Mouse (Mus musculus) intestine, embryonic 15.5 days (tissue): ENCODE data around the gene Nrm. TPM values are rescaled to one million over a fixed set of nuclear protein-coding genes. Genes with fewer than 3 reads are reported as not detected.
A peak's percentile ranks its signal among the peaks of the same experiment; 100 is the strongest.

Experiments used
- ATAC-seq: fragments of 200-750 bp; cut with Nextera tagmentation; 2 replicates; pipeline ENCODE4 v1.8.0; 2017; ENCODE audit warnings: moderate TSS enrichment, moderate library complexity
- H3K27ac ChIP-seq: fragments of 300-500 bp; sonication (generic); 2 replicates; pipeline ENCODE4 v1.5.1; 2015; ENCODE audit warnings: mild to moderate bottlenecking, inconsistent platforms
- H3K27me3 ChIP-seq: fragments of 300-500 bp; sonication (generic); replicated peaks from 2 replicates; pipeline ENCODE4 v1.6.1; 2015; ENCODE audit warnings: inconsistent platforms
- H3K36me3 ChIP-seq: fragments of 300-500 bp; sonication (generic); 2 replicates; pipeline ENCODE4 v1.6.1; 2015; ENCODE audit warnings: inconsistent platforms
- H3K4me1 ChIP-seq: fragments of 300-500 bp; sonication (generic); replicated peaks from 2 replicates; pipeline ENCODE4 v1.6.1; 2015; ENCODE audit warnings: inconsistent platforms
- H3K4me2 ChIP-seq: fragments of 300-500 bp; sonication (generic); replicated peaks from 2 replicates; pipeline ENCODE4 v1.6.1; 2015; ENCODE audit warnings: mild to moderate bottlenecking, inconsistent platforms
- H3K4me3 ChIP-seq: fragments of 300-500 bp; sonication (generic); replicated peaks from 2 replicates; pipeline ENCODE4 v1.5.1; 2015; ENCODE audit warnings: inconsistent platforms
- H3K9ac ChIP-seq: fragments of 300-500 bp; sonication (generic); 2 replicates; pipeline ENCODE4 v1.6.1; 2015; ENCODE audit warnings: inconsistent platforms
- H3K9me3 ChIP-seq: fragments of 300-500 bp; sonication (generic); 2 replicates; pipeline ENCODE4 v1.6.1; 2016; ENCODE audit warnings: inconsistent platforms
- WGBS: fragments of 180-500 bp; shearing (Covaris S2); methylation state at CpG from one replicate; pipeline ENCODE4 v1.1.7; 2015; 5-methylcytosine and 5-hydroxymethylcytosine counted together
- polyA plus RNA-seq: library from polyadenylated mRNA; unstranded; fragments of >200 nt; fragmentation: Nextera tagmentation; extraction: Ambion mirVana; gene quantifications from 2 replicates; pipeline ENCODE4 v1.2.1, GENCODE M21; 2015

Gene Nrm
- polyA plus RNA-seq, 1 experiment from 2014 or later: 48.5 TPM

DNA sequence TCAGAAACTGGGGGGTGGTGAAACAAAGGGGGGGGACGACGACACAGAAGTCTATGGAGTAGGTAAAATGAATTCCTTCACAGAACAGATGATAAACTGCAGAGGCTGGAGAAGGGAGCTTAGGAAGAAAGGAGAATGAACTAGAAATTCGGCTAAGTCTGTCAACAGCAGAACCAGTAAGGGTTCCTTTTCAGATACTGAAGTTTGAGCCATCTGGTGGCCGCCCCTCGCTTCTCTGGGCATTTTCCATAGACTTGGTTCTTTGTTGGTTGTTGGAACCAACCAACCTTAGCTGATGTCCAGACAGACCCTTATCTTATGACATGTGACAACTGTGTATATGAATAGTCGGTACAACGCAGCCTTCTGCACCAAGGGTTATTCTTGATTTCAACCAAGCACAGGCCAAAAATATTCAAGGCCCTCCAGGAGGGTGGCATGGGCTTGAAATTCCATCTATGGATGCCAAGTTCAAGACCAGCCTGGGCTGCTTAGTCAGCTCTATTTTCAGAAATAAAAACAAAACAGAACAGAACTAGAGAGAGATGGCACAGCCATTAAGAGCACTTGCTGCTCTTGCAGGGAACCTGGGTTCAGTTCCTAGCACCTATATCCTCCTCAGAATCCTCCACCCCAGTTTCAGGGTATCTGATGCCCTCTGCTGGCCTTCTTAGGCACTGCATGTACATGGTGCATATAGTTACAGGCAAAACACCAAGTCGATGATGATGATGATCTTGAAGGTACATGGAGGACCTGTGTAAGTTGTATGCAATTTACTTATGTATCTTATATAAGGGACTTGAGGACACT is 10.0 kb downstream of the Nrm start:
- H3K9ac ChIP-seq: no peak overlapping the region
- no peaks in the 10 kb centered on the region for H3K27me3 ChIP-seq
- 76% methylated on average over 8 of the region's 8 CpGs for WGBS
- peak overlapping the region; percentile 72 for H3K27ac ChIP-seq
- H3K9me3 ChIP-seq: no peaks in the 10 kb centered on the region
- peak overlapping the region; percentile 94 for H3K4me2 ChIP-seq
- ATAC-seq: no peak
- H3K4me3 ChIP-seq: peak overlapping the region; percentile 64
- H3K4me1 ChIP-seq: peaks cover 39% of the 10 kb centered on the region
- H3K36me3 ChIP-seq: peaks cover 9% of the 10 kb centered on the region; the same call in 1 of the 2 replicates

DNA sequence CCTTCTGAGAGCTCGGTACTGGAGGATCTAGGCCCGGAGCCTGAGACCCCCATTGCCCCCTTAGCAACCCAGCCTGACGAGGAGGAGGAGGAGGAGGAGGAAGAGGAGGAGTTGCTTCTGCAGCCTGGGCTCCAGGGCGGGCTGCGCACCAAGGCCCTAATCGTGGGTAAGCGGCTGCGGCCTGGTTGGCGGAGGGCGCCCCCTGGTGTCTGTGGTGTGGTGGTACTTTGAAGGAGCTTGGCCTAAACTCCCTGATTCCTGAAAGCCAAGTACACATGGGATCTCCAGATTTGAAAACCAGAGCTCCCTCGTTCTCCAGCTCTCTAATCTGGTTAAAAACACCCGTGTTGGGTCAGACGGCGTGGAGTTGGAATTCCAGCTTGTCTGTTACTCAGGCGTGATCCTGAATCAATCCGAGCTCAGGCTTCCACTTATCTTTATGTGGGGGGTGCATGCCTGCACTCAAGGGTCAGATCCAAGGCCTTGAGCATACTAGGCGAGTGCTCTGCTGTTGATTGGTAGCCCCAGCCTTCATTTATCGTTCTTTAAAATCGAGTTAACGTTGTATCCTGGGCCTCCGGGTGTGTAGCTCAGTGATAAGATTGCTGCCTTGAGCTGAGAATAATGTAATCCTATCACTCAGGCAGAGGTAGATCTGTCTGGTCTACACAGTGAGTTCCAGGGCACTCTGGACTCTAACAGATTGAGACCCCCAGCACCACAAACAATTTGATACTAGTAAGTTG is 12.8 kb downstream of the Nrm start:
- 0 out of 2 replicates have a peak overlapping the region, but pooled peaks have one; percentile 18 for H3K9ac ChIP-seq
- H3K4me1 ChIP-seq: peaks cover 23% of the 10 kb centered on the region
- 0 out of 2 replicates have a peak overlapping the region, but pooled peaks have one; percentile 8 for H3K27ac ChIP-seq
- 29% methylated on average over 21 of the region's 21 CpGs for WGBS
- H3K9me3 ChIP-seq: no peaks in the 10 kb centered on the region
- no peaks in the 10 kb centered on the region for H3K27me3 ChIP-seq
- H3K36me3 ChIP-seq: peaks cover 9% of the 10 kb centered on the region; the same call in 1 of the 2 replicates
- no peak overlapping the region for H3K4me3 ChIP-seq
- H3K4me2 ChIP-seq: peak overlapping the region; percentile 35; the same call in 1 of the 2 replicates
- peak; percentile 64 for ATAC-seq

DNA sequence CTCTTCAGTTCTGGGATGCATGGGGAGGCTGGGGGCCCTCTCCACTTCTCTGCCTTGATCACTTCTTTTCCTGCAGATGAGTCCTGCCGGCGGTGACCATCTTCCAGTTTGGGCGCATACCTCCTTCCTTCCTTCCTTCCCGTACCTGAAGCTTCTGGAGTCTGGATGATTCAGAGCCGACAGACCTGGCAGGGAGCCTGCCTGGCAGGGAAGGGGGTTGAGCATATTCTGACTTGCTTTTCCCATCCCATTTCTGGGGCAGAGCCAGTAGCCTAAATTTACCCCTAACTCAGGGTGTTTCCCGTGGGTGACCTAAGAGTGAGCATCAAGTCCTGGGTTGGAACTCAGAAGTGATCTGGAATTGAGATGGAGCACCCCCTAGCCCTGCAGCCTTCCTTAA is 13.6 kb downstream of the Nrm start:
- WGBS: 89% methylated on average over 6 of the region's 6 CpGs
- peaks cover 9% of the 10 kb centered on the region; the same call in 1 of the 2 replicates for H3K36me3 ChIP-seq
- H3K4me3 ChIP-seq: no peak overlapping the region
- no peak overlapping the region for H3K27ac ChIP-seq
- H3K4me1 ChIP-seq: peaks cover 15% of the 10 kb centered on the region
- H3K27me3 ChIP-seq: no peaks in the 10 kb centered on the region
- no peak overlapping the region for H3K9ac ChIP-seq
- H3K4me2 ChIP-seq: no peak overlapping the region
- no peak for ATAC-seq
- H3K9me3 ChIP-seq: no peaks in the 10 kb centered on the region

DNA sequence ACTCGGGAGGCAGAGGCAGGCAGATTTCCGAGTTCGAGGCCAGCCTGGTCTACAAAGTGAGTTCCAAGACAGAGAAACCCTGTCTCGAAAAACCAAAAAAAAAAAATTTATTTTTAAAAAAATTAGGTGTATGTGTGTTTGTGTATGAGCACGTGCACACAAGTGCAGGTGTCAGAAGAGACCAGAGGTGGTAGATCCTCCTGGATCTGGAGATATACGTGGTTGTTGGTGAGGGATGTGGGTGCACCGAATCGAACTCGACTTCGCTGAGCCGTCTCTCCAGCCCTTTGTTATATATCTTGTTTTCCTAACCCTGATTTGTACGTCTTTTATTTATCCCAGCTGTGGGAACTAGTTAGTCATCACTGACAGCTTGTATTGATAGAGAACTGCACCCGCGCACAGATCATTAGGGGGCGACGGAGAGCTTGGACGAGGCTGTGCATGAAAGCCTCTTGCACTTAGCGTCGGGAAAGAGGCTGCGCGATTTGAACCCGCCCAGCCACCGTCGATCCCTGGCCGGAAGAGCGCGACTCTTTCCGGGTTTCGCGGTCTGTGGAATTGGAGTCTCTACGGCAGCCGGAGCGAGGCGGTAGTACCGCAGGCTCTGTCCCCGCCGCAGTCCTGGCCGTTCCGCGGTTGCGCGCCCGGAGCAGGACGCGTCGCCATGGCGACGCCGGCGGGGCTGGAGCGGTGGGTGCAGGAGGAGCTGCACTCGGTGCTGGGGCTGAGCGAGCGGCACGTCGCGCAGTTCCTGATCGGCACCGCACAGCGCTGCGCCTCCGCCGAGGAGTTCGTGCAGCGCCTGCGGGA is 18.3 kb downstream of the Nrm start, which contains the start of gene Dhx16:
Dhx16 (plus strand) TSS at position 575 of the 813 bp plus-strand sequence.
- peak; percentile 94 for ATAC-seq
- Histone ChIP-seq H3K27ac (peak within 1 kb of the TSS; percentile 71), H3K36me3 (peaks cover 27% of the 10 kb centered on the region)

DNA sequence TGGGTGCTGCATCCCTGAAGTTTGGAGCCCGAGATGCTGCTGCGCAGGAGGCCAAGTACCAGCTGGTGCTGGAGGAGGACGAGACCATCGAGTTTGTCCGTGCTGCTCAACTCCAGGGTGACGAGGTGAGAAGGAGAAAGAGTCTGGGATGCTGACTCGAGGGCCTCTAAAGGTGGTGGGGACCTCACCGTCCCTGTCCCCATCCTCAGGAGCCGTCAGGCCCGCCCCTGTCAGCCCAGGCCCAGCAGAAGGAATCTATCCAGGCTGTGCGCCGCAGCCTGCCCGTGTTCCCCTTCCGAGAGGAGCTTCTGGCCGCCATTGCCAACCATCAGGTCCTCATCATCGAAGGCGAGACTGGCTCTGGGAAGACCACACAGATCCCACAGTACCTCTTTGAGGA is 21.8 kb downstream of the Nrm start:
- Histone ChIP-seq H3K4me3 (no peak overlapping the region), H3K27me3 (no peaks in the 10 kb centered on the region), H3K9me3 (no peaks in the 10 kb centered on the region), H3K4me2 (no peak overlapping the region), H3K36me3 (peaks cover 43% of the 10 kb centered on the region), H3K9ac (no peak overlapping the region), H3K27ac (no peak overlapping the region), H3K4me1 (peaks cover 6% of the 10 kb centered on the region; the same call in 1 of the 2 replicates)
- no peak for ATAC-seq
- WGBS: 91% methylated on average over 17 of the region's 17 CpGs

More for the DNA sequence above, 18.3 kb downstream of the Nrm start, which contains the start of gene Dhx16:
- peak within 1 kb of the TSS; percentile 73 for H3K4me2 ChIP-seq
- H3K4me3 ChIP-seq: peak within 1 kb of the TSS; percentile 96
- no peaks in the 10 kb centered on the region for H3K9me3 ChIP-seq
- 6% methylated on average over 66 of the region's 66 CpGs for WGBS
- H3K9ac ChIP-seq: peak within 1 kb of the TSS; percentile 85
- no peaks in the 10 kb centered on the region for H3K27me3 ChIP-seq
- peaks cover 6% of the 10 kb centered on the region; the same call in 1 of the 2 replicates for H3K4me1 ChIP-seq

DNA sequence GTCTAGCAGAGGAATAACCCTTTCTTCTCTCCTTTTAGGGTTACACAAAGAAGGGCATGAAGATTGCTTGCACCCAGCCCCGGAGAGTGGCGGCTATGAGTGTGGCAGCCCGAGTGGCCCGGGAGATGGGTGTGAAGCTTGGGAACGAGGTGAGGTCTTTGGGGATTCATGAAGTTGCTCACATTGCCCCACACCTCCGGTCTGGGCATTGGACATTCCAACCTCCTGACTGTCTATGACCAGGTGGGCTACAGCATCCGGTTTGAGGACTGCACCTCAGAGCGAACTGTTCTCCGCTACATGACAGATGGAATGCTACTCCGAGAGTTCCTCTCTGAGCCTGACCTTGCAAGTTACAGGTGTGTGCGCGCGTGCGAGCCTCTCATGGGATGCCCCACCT is 22.7 kb downstream of the Nrm start:
- no peak for ATAC-seq
- WGBS: 97% methylated on average over 14 of the region's 14 CpGs
- Histone ChIP-seq H3K9me3 (no peaks in the 10 kb centered on the region), H3K36me3 (peaks cover 52% of the 10 kb centered on the region), H3K4me1 (peaks cover 6% of the 10 kb centered on the region; the same call in 1 of the 2 replicates), H3K4me2 (no peak overlapping the region), H3K27me3 (no peaks in the 10 kb centered on the region), H3K9ac (no peak overlapping the region), H3K4me3 (no peak overlapping the region), H3K27ac (no peak overlapping the region)

DNA sequence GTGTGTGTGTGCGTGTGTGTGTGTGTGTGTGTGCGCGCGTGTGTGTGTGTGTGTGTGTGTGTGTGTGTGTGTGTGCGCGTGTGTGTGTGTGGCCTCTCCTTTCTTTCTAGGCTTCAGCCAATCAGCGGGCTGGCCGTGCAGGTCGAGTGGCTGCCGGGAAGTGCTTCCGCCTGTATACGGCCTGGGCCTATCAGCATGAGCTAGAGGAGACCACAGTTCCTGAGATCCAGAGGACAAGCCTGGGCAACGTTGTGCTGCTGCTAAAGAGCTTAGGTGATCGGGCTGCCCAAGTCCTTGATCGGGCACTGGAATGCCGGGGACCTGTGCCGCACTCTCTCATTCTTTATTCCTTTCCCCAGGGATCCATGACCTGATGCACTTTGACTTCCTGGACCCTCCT is 26.6 kb downstream of the Nrm start:
- Histone ChIP-seq H3K9me3 (no peaks in the 10 kb centered on the region), H3K4me3 (no peak overlapping the region), H3K4me1 (no peaks in the 10 kb centered on the region), H3K27me3 (no peaks in the 10 kb centered on the region), H3K27ac (no peak overlapping the region), H3K36me3 (peaks cover 62% of the 10 kb centered on the region), H3K9ac (no peak overlapping the region), H3K4me2 (no peak overlapping the region)
- WGBS: 87% methylated on average over 13 of the region's 17 CpGs
- ATAC-seq: no peak

DNA sequence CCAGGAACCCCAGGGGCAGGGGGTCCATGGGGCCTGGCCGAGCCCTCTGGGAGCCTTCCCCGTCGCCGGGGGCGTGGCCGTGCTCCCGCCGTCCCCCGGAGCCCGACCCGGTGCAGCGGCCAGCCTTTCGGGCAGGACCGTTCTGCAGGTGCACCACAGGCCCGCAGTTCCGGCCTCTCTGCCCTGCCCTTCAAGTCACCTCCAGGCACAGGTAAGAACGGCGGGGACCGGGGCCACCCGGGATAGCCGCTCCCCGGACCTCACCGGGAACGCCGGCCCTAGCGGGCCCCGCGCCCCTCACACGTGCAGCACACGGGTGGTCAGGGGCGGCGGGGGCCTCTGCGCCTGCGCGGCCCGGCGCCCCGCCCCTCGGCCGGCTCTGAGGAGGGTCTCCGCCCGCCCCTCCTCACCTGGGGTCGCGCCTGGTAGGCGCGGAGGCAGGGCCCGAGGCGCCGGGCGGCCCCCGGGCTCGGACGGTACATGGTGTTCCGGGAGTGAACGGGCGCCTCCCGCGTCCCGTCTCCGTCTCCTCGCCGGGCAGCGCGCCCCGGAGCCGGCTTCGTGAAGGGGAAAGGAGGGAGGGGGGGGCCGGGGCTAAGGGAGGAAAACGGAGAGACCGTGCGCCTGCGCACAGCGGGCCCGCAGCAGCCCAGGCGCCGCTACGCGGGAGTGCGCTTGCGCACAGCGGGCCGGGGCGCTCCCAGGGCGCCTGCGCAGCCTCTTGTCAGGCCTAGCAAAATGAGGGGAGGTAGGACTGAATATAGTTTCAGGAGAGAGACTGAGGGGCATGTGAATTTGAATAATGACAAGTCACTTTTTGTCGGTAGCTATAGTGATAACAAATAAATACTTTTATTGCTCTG is 35.9 kb downstream of the Nrm start, which contains the start of gene 2310061I04Rik:
2310061I04Rik (minus strand) TSS at position 651 of the 863 bp plus-strand sequence.
- peaks cover 14% of the 10 kb centered on the region; the same call in 1 of the 2 replicates for H3K4me1 ChIP-seq
- peak within 1 kb of the TSS; percentile 84 for H3K27ac ChIP-seq
- peak within 1 kb of the TSS; percentile 90 for H3K4me3 ChIP-seq
- peak within 1 kb of the TSS; percentile 79 for H3K9ac ChIP-seq
- H3K9me3 ChIP-seq: no peaks in the 10 kb centered on the region
- ATAC-seq: peak; percentile 96
- peaks cover 10% of the 10 kb centered on the region for H3K36me3 ChIP-seq
- peak within 1 kb of the TSS; percentile 93 for H3K4me2 ChIP-seq
- no peaks in the 10 kb centered on the region for H3K27me3 ChIP-seq
- WGBS: under 1% methylated on average over 84 of the region's 86 CpGs

DNA sequence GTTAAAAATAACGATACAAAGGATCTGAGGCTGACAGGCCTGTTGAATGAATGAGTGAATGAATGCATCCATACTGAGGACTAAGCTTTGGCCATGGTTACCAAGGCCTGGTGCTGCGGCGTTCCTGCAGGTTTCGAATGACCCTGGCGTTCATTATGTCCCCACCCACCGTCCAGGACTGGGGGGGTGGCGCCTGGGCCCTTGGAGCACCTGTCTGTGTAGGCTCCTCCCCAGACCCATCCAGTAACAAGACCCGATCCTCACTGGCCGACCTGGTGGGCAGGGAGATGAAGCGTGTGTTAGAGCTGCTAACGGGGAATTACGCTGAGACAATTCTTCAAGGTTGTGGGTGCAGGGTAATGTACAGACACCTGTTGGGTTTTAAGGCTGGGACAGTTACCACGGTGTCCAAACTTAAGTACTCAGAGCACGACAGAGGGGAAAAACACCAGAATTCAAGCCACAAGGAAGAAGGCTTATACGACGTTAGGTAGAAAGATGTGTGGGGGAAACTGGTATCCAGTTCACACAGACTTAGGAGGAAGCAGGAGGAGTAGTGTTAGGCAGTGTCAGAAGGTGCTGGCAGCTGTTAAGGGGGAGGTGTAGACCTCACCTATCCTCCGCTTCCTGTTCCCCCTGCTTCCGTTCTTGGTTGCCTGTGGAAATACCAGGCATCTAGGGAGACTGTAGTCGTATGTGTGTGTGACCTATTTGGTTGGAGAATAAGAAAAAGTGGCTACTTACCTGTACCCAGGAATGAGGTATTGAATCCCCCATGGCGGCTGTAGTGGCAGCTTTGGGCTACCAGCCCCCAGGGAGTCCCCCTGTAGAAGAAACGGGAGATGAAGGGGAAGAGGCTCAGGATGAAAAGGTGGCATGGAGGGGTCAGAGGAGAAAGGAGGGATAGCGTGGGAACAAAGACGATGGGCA is 36.8 kb downstream of the Nrm start:
- Histone ChIP-seq H3K9me3 (no peaks in the 10 kb centered on the region), H3K4me1 (peaks cover 14% of the 10 kb centered on the region; the same call in 1 of the 2 replicates), H3K4me2 (peak overlapping the region; percentile 93), H3K9ac (peak overlapping the region; percentile 79; the same call in 1 of the 2 replicates), H3K27ac (peak overlapping the region; percentile 10; the same call in 1 of the 2 replicates), H3K27me3 (no peaks in the 10 kb centered on the region), H3K4me3 (peak overlapping the region; percentile 90), H3K36me3 (peaks cover 7% of the 10 kb centered on the region)
- ATAC-seq: peak; percentile 60
- 35% methylated on average over 23 of the region's 23 CpGs for WGBS

DNA sequence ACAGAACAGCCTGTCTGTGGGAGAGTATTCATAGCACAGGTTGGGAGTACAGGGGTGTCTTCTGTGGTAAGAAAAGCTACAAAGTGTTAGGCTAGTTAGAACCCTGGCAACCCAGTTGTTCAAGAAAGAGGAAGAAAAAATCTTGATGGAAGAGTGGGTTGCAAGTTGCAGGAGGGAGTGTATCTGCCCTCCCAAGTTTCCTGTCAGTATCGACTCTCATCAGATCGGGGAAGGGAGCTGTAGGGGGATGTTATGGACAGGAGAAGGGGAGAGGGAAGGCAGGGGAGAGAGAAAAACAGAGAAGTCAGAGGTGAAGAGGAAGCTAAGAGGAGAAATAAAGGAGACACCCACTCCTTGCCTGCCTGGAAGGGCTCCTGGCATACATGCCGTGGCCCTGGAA is 39.5 kb downstream of the Nrm start:
- Histone ChIP-seq H3K4me2 (no peak overlapping the region), H3K27me3 (no peaks in the 10 kb centered on the region), H3K4me1 (peaks cover 14% of the 10 kb centered on the region; the same call in 1 of the 2 replicates), H3K36me3 (peaks cover 9% of the 10 kb centered on the region), H3K9ac (no peak overlapping the region), H3K9me3 (no peaks in the 10 kb centered on the region), H3K27ac (no peak overlapping the region), H3K4me3 (no peak overlapping the region)
- ATAC-seq: no peak
- 84% methylated on average over 3 of the region's 3 CpGs for WGBS
